Mouse (Mus musculus): ENCODE measurements around the gene Tada1.
A peak's percentile ranks its signal among the peaks of the same experiment; 100 is the strongest.

The Tada1 gene

GRCm38 (mm10) chr1:166379013-166379629 lies at the start of gene Tada1:
Tada1 (plus strand) TSS chr1:166379097.
- DNase-seq (ENCODE audit: low spot score): peak; percentile 91

- no peak for DNase-seq (ENCODE audit: low spot score)
Measured at GRCm38 (mm10) chr1:166330752-166331151, 48.1 kb upstream of the Tada1 start.

GRCm38 (mm10) chr1:166339110-166339509 lies 39.8 kb upstream of the Tada1 start:
- DNase-seq (ENCODE audit: low spot score): peak; percentile 5

- no peak for DNase-seq (ENCODE audit: low spot score)
Measured at GRCm38 (mm10) chr1:166342060-166342459, 36.8 kb upstream of the Tada1 start.

- no peak for DNase-seq (ENCODE audit: low spot score)
Measured at GRCm38 (mm10) chr1:166342539-166342938, 36.4 kb upstream of the Tada1 start.

GRCm38 (mm10) chr1:166343586-166343985 lies 35.3 kb upstream of the Tada1 start:
- no peak for DNase-seq (ENCODE audit: low spot score)

- DNase-seq (ENCODE audit: low spot score): no peak
Measured at GRCm38 (mm10) chr1:166344300-166345077, 34.4 kb upstream of the Tada1 start.

GRCm38 (mm10) chr1:166345602-166346001 lies 33.3 kb upstream of the Tada1 start:
- no peak for DNase-seq (ENCODE audit: low spot score)

GRCm38 (mm10) chr1:166346906-166347305 lies 32.0 kb upstream of the Tada1 start:
- DNase-seq (ENCODE audit: low spot score): no peak

- no peak for DNase-seq (ENCODE audit: low spot score)
Measured at GRCm38 (mm10) chr1:166349341-166349740, 29.6 kb upstream of the Tada1 start.

GRCm38 (mm10) chr1:166349751-166350150 lies 29.1 kb upstream of the Tada1 start:
- no peak for DNase-seq (ENCODE audit: low spot score)

GRCm38 (mm10) chr1:166360157-166360855 lies 18.6 kb upstream of the Tada1 start:
- DNase-seq (ENCODE audit: low spot score): peak; percentile 87

- DNase-seq (ENCODE audit: low spot score): no peak
Measured at GRCm38 (mm10) chr1:166360896-166361295, 18.0 kb upstream of the Tada1 start.

- DNase-seq (ENCODE audit: low spot score): no peak
Measured at GRCm38 (mm10) chr1:166361842-166362241, 17.1 kb upstream of the Tada1 start.

GRCm38 (mm10) chr1:166362659-166363058 lies 16.2 kb upstream of the Tada1 start:
- no peak for DNase-seq (ENCODE audit: low spot score)

- DNase-seq (ENCODE audit: low spot score): no peak
Measured at GRCm38 (mm10) chr1:166363122-166363521, 15.8 kb upstream of the Tada1 start.

- no peak for DNase-seq (ENCODE audit: low spot score)
Measured at GRCm38 (mm10) chr1:166377171-166377570, 1.7 kb upstream of the Tada1 start.

GRCm38 (mm10) chr1:166378431-166379012 lies 375 bp upstream of the Tada1 start:
- no peak for DNase-seq (ENCODE audit: low spot score)

GRCm38 (mm10) chr1:166379630-166380231 lies 834 bp downstream of the Tada1 start:
- peak; percentile 58 for DNase-seq (ENCODE audit: low spot score)

- DNase-seq (ENCODE audit: low spot score): no peak
Measured at GRCm38 (mm10) chr1:166381336-166381735, 2.4 kb downstream of the Tada1 start.

- no peak for DNase-seq (ENCODE audit: low spot score)
Measured at GRCm38 (mm10) chr1:166381821-166382220, 2.9 kb downstream of the Tada1 start.

GRCm38 (mm10) chr1:166382626-166383025 lies 3.7 kb downstream of the Tada1 start:
- DNase-seq (ENCODE audit: low spot score): no peak

All from urinary bladder, postnatal 14 days (tissue).